Mouse (Mus musculus): Measurements from ENCODE around the gene Pde3a.

DNA sequence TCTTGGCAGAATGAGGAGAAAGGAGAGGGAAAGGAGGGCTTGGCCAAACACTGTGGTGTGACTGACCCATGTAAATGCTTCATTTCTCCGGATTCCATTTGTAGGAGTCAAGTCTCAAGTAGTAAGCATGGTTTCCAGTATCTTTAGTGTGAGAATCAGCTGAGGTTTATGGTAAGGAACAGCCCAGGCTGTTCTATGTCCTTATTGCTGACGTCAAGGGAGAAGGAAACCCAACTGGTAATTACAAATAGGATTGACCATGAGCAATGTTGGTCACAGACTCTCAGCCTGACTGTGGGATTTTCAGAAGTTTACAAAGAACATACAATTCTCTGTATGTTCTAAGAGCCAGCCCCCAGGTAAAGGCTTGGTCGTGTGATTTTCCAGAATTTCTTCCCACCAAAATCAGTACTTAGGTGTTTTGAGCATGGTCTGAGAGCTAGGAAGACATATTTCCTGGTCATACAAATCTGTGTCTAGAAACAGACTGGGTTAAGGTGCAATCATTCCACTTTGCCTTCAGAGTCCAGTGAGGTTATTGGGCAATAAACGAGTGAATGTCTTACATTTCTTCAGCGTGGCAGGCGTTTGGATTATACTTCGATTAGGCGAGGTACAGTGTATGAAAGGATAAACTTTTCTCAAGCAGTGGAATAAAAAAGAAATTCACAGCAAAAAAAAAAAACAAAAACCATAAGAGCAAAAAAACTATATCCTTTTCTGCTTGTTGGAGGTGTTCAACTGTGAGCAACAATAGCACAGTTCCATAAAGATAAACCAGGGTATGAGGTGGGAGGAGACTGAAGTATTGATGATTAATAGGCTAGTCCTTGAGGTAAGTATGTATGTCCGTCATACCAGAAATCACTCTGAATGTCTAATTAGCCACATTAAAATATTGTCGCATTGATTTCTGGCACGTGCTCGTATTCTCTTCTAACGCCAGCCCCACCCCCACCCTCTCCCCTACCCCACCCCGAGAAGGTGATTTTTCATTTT lies 53.0 kb downstream of the Pde3a start:
- no peak for TF ChIP-seq CTCF (IDR thresholded peaks at IDR 0.05; ENCODE audit: insufficient read depth, low read length)
- TF ChIP-seq POLR2A (IDR thresholded peaks at IDR 0.05; ENCODE audit: borderline replicate concordance, extremely low read depth, low read depth, low read length): no peak
